Mouse (Mus musculus): ENCODE measurements around the gene Hes1.

- no peak for TF ChIP-seq HCFC1 (IDR thresholded peaks at IDR 0.05; ENCODE audit: borderline replicate concordance, insufficient read depth, low read length)
- TF ChIP-seq MAFK (IDR thresholded peaks at IDR 0.05; ENCODE audit: insufficient read depth, low read depth, low read length), result no peak
- TF ChIP-seq ZC3H11A (IDR thresholded peaks at IDR 0.05; ENCODE audit: borderline replicate concordance, low read depth, low read length), result no peak
- no peak for TF ChIP-seq CHD2 (IDR thresholded peaks at IDR 0.05; ENCODE audit: low read depth, low read length)
- TF ChIP-seq ZNF384 (IDR thresholded peaks at IDR 0.05; ENCODE audit: low read depth, low read length), result no peak
Measured at GRCm38 (mm10) chr16:30070771-30071191, 6.6 kb downstream of the Hes1 start.
